Mouse (Mus musculus) heart, adult 8-10 months (tissue): ENCODE data around the gene Aebp1. TPM values are rescaled to one million over a fixed set of nuclear protein-coding genes. Genes with fewer than 3 reads are reported as not detected.
"Not testable (repeated sequence)": the region's sequence is repeated elsewhere in the genome, so short reads cannot be mapped to it uniquely, and the experiment has no call there.

Source experiments
- DNase-seq: peaks from one replicate; pipeline ENCODE4 v3.0.0; 2022; ENCODE audit warnings: low spot score
- total RNA-seq, 4 experiments: library from RNA; stranded (reverse); gene quantifications; 2 replicates each; pipeline ENCODE4 v1.2.4; 2022

Gene Aebp1
- total RNA-seq, 4 experiments from 2014 or later = 14.9 to 28.0 (median 19.4) TPM

DNA sequence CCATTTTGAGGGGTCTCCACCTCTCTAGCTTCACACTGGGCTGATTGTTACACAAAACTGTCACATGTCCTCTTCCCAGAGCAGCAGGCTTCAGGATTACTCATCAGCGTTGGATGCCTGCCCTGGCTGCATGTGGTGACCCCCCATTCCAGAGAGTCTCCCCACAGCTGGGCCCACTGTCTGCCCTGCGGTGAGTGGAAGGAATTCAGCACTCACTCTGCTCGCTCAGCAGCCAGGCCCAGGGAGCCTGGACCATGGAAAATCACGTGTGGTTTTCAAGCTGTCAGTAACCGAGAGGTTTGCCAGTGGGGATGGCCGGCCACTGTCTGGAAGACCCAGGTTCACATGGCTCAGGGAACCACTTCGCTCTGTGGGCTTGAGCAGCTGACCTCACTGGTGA is 5.8 kb upstream of the Aebp1 start:
- peak; percentile 63 for DNase-seq

- DNase-seq = no peak
Observed at GRCm38 (mm10) chr11:5856479-5857130, 5.1 kb upstream of the Aebp1 start.

GRCm38 (mm10) chr11:5858723-5859122 is 3.0 kb upstream of the Aebp1 start:
- no peak for DNase-seq

- no peak for DNase-seq
Observed at GRCm38 (mm10) chr11:5859883-5860550, 1.7 kb upstream of the Aebp1 start.

DNA sequence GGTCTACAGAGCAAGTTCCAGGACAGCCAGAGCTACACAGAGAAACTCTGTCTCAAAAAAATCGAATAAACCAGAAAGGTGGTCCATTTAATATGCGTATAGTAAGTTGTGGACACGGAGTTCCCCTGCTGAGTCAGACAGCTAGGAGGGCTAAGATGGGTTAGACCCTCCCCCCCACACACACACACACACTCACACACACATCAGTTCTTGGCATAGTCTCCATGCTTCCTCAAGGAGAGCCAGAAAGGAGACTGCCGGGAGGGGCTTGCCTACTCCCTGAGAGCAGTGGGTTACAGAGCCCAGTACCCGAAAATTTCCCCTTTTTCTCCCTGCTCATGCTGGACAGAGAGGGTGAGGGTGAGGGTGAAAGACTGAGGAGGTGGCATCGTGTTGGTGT is 1.1 kb upstream of the Aebp1 start:
- DNase-seq = no peak

GRCm38 (mm10) chr11:5862394-5863105 is 803 bp downstream of the Aebp1 start:
- DNase-seq = no peak

- no peak for DNase-seq
Observed at GRCm38 (mm10) chr11:5867196-5867595, 5.4 kb downstream of the Aebp1 start.

- DNase-seq = no peak
Observed at GRCm38 (mm10) chr11:5868324-5868723, 6.6 kb downstream of the Aebp1 start.

DNA sequence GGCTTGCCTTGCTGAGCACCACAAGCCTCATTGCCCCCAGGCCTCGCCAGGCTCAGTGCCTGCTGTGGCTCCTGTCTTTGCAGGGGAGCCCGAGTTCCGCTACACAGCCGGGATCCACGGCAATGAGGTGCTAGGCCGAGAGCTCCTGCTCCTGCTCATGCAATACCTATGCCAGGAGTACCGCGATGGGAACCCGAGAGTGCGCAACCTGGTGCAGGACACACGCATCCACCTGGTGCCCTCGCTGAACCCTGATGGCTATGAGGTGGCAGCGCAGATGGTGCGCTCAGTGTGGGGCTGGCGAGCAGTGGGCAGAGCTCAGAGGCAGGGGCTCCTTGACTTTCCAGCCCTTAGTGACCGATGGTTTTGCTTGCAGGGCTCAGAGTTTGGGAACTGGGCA is 7.6 kb downstream of the Aebp1 start:
- no peak for DNase-seq

DNA sequence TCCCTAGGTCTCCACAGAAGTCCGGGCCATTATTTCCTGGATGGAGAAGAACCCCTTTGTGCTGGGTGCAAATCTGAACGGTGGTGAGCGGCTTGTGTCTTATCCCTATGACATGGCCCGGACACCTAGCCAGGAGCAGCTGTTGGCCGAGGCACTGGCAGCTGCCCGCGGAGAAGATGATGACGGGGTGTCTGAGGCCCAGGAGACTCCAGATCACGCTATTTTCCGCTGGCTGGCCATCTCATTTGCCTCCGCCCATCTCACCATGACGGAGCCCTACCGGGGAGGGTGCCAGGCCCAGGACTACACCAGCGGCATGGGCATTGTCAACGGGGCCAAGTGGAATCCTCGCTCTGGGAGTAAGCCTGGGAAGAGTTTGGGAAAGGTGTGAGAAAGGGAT is 8.3 kb downstream of the Aebp1 start:
- DNase-seq = no peak

DNA sequence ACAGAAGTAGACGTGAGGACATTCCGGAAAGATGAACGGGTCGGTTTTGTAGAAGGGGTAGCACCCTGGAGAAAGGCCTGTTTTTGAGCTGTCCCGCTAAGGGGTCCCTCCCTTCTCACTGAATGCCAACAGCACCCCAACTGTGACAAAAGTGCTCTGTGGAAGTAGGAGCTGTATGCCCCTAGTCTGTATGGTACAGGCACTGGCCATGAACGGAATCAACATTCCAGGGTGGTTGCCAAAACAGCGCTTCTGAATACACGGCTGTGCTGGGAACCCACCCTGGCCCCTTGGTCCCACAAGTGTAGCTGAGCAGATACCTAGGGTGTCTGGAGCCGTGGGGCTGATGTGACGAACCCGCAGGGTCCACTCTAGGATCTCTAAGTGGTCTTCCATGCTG is 11.0 kb downstream of the Aebp1 start:
- DNase-seq = no peak

GRCm38 (mm10) chr11:5873192-5873591 is 11.4 kb downstream of the Aebp1 start:
- DNase-seq = no peak

- no peak for DNase-seq
Observed at GRCm38 (mm10) chr11:5877421-5877820, 15.7 kb downstream of the Aebp1 start.

- peak; percentile 98 for DNase-seq
Observed at GRCm38 (mm10) chr11:5877921-5878526, 16.3 kb downstream of the Aebp1 start, which contains the start of gene Pold2. Pold2 (minus strand) TSS chr11:5878292.

GRCm38 (mm10) chr11:5878661-5879060 is 16.9 kb downstream of the Aebp1 start:
- DNase-seq = no peak

GRCm38 (mm10) chr11:5879905-5880304 is 18.2 kb downstream of the Aebp1 start:
- peak; percentile 26 for DNase-seq

GRCm38 (mm10) chr11:5882518-5882917 is 20.8 kb downstream of the Aebp1 start:
- DNase-seq = no peak

- DNase-seq = peak; percentile 60
Observed at GRCm38 (mm10) chr11:5886187-5886586, 24.4 kb downstream of the Aebp1 start.

DNA sequence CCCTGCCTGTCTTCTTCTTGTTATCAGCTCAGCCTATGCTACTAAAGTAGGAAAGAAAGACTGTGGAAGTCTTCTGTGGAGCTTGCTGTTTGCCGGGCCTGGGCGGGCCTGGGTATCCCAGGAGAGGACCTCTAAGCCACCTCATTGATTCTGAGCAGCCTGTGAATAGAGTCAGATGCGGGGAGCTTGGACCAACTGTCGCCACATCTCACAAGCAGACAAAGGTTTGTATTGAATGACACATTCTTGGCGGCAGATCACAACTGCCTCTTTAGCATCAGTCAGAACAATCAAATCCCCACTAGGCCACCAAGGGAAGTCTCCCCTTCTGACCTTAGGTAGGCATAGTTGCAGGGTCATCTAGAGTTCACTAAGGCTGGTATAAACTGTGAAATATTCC is 25.5 kb downstream of the Aebp1 start:
- DNase-seq = no peak

DNA sequence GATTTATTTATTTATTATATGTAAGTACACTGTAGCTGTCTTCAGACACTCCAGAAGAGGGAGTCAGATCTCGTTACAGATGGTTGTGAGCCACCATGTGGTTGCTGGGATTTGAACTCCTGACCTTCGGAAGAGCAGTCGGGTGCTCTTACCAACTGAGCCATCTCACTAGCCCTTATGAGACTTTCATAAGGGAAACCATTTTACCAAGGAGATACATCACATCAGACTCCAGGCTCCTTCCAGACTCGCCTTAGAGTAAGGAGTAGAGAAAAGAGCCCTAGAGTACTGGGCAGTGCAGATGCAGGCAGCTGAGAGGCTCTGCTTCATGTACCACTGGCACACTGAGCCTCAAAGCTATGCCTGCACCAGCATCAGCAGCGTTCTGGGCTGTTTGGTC is 26.8 kb downstream of the Aebp1 start:
- not testable (repeated sequence) for DNase-seq

DNA sequence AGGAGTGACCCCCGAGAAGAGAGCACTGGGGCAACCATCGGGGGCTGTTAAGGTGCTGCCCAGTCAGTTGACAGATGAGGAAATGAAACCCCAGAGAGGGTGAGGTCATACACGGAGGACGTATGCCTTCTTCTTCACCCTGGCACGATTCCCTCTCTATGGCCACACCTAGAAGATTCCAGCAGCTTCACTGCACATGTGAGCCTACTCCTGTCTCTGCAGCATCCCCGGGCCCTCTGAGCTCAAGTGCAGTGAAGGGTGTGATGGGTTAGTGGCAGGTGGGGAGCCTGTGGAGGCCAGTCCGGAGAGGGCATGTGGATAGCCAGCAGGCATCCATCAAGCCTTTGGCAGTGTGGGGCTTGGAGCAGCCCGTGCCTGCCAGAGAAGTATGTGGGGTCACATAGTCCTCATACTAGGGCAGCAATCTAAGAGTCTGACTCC is 30.4 kb downstream of the Aebp1 start:
- DNase-seq = no peak

DNA sequence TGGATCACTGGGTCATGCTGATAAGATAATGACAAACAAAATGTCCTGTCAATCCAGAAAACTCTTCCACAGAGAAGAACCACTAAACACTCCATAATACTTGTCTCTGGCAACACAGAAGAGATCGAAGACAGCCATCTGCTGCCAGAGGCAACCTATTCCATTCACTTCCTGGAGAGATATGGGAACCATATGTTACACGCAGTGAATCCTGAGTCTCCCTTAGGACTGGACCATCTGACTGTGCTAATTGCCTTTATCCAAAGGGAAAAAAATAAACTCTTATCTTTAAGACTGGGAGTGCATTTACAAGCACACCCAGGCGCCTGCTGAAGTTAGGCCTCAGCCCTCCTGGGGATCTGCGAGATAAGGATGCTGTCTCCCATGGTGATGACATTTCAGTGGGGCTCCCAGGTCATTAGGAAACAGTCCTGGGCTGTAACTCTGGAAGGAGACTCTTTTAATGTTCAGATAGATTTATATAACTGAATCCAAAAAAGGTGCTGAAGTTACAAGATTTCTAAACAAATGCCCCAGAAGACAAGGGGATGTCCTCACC is 31.1 kb downstream of the Aebp1 start:
- DNase-seq = no peak
